Mouse (Mus musculus): ENCODE data around the gene BC034090. TPM values are rescaled to one million over a fixed set of nuclear protein-coding genes. Genes with fewer than 3 reads are reported as not detected.
"Not testable (repeated sequence)": the region's sequence is repeated elsewhere in the genome, so short reads cannot be mapped to it uniquely, and the experiment has no call there.

The BC034090 gene
- total RNA-seq, 2 experiments from 2014 or later, result 5.4 TPM

GRCm38 (mm10) chr1:155205311-155205710 is 38.9 kb downstream of the BC034090 start:
- peak in 1 of 2 experiments; percentile 19 for DNase-seq (ENCODE audit: extremely low spot score in 1 of 2, low spot score in 2 of 2)
- intact Hi-C loops (cut with DNase I), result no loop called here

DNA sequence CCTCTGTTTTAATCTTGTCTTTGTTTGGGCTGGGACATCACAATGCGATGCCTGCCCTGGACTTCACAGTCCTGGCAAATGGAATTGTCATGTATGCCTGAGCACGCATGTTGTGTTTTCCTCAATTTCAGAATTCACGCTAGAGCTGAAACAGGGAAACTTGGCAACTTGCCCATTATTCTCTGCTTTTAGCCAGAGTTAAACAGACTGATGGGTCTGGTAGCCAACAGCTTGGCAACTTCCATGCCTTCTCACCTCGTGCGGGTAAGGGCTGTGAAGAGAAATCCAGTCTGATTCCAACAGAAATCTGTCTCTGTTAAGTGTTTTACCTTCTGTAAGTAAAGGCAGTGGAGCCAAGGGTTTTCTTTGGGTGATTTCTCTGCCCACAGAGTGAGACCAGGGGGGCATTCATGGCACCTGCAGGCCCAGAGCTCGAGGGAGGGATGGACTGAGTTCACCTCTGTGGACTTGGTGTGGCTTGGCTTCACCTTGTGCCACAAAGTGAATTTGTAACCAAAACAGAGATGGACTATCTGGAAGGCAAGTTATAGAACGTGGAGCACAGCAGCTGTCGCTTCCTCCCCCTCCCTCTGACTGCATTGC is 39.6 kb downstream of the BC034090 start:
- intact Hi-C loops (cut with DNase I), result no loop called here
- peak; percentile 25 to 64 for DNase-seq (ENCODE audit: extremely low spot score in 1 of 2, low spot score in 2 of 2)

GRCm38 (mm10) chr1:155203954-155204353 is 40.3 kb downstream of the BC034090 start:
- intact Hi-C loops (cut with DNase I), result no loop called here
- peak in 1 of 2 experiments; percentile 21 for DNase-seq (ENCODE audit: extremely low spot score in 1 of 2, low spot score in 2 of 2)

DNA sequence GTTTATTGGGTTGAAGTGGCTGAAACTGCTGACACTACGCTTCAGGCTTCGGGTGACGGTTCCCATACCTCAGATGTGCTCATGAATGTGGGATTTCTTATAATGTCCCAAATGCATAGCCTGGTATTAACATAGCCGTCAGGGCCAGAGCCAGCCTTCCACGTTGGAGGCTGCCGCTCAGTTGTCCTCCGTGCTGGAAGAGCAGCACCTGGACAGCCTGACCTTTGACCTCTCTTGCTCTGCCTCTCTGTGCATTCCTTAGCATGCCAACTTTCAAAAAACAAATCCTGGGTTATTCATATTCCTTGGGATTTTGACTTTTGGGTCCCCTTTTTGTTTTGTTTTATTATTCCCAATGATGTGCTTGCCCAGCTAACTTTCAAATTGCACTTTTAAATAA is 41.1 kb downstream of the BC034090 start:
- DNase-seq (ENCODE audit: extremely low spot score in 1 of 2, low spot score in 2 of 2), result no peak
- intact Hi-C loops (cut with DNase I), result no loop called here

DNA sequence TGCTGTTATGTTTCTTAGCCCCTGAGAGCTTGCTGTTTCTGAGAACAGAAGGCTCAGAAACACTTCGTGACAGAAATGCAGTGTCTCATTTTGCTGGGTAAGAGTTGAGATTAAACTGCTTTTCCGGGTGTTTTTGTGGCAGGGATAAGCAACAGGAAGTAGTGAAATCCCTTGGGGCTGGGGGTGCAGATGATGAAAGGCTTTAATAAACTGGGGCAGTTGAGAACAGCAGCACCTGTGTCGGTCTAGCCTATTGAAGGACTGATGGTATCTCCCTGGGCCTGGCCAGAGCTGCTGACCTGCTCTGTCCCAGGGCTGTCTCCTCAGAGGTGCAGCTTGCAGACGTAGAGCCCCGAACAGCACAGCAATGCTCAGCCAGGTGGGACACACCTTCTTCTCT is 41.8 kb downstream of the BC034090 start:
- intact Hi-C loops (cut with DNase I), result no loop called here
- peak in 1 of 2 experiments; percentile 32 for DNase-seq (ENCODE audit: extremely low spot score in 1 of 2, low spot score in 2 of 2)

DNA sequence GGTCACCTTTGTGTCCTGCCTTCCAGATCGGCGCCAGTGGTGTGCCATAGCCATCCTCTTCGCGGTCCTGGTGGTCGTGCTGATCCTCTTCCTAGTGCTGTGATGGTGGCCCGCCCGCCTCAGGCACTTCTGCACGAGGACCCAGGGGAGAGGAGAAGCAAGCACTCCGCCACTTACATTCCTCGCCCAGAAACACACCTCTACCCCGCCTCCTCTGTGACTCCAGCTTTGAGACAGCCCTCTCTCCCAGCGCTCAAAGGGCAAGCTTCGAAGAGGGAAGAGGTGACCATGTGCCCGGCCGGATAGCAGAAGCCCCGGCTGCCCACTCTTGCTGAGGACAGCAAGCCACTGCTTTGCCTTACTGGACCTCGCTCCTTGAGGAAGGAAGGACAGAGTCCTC is 42.3 kb downstream of the BC034090 start:
- DNase-seq (ENCODE audit: extremely low spot score in 1 of 2, low spot score in 2 of 2), result peak in 1 of 2 experiments; percentile 25
- intact Hi-C loops (cut with DNase I), result no loop called here

DNA sequence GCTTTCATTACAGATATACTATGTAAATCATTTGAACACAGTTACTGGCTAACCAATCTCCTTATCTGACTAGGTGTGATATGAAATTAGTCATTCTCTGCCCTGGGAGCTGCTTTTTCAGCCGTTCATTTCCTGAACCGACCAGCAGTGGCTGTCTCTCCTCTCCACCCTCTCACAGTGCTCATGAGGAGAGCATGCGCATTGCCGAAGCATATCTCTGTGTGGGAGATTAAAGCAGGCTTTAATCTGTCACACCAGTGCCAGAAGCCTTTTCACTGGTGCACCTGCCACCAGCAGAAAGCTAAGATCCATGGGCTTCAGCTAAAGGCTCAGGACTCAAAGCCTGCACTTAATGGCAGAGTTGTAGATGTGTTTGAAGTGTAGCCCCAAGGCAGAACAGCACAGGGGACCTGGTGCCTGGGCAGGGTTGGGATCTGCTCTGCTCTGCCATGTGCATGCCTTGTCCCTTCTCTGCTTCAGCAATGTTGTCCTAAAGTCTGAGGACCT is 42.8 kb downstream of the BC034090 start:
- intact Hi-C loops (cut with DNase I), result no loop called here
- DNase-seq (ENCODE audit: extremely low spot score in 1 of 2, low spot score in 2 of 2), result peak in 1 of 2 experiments; percentile 31

GRCm38 (mm10) chr1:155200967-155201366 is 43.3 kb downstream of the BC034090 start:
- intact Hi-C loops (cut with DNase I), result no loop called here
- DNase-seq (ENCODE audit: extremely low spot score in 1 of 2, low spot score in 2 of 2), result no peak

DNA sequence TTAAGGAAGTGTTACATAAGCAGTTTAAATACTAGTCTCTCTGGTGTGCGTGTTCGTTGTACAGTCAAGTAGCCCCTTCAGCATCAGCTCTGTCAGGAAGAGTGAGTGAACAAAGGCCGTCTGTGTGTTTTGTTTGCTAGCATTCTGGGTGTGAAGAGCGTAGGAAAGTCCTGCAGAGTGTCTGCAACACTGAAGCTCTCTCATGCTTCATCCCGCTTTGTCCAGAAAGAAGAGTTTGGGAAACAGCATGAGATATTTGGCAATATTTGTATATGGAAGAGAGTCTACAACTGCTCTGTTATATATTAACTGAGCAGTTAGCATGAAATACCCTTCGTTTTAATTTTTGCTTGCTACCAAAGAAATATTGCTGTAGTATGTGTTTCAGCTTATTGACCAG is 44.7 kb downstream of the BC034090 start:
- no peak for DNase-seq (ENCODE audit: extremely low spot score in 1 of 2, low spot score in 2 of 2)
- intact Hi-C loops (cut with DNase I), result no loop called here

- intact Hi-C loops (cut with DNase I), result no loop called here
- no peak for DNase-seq (ENCODE audit: extremely low spot score in 1 of 2, low spot score in 2 of 2)
Measured at GRCm38 (mm10) chr1:155196691-155197090, 47.6 kb downstream of the BC034090 start.

- peak in 1 of 2 experiments; percentile 40 for DNase-seq (ENCODE audit: extremely low spot score in 1 of 2, low spot score in 2 of 2)
- intact Hi-C loops (cut with DNase I), result no loop called here
Measured at GRCm38 (mm10) chr1:155192805-155193368, 51.4 kb downstream of the BC034090 start.

- intact Hi-C loops (cut with DNase I), result no loop called here
- DNase-seq (ENCODE audit: extremely low spot score in 1 of 2, low spot score in 2 of 2), result no peak
Measured at GRCm38 (mm10) chr1:155191671-155192070, 52.6 kb downstream of the BC034090 start.

GRCm38 (mm10) chr1:155191219-155191618 is 53.0 kb downstream of the BC034090 start:
- no peak for DNase-seq (ENCODE audit: extremely low spot score in 1 of 2, low spot score in 2 of 2)
- intact Hi-C loops (cut with DNase I), result no loop called here

DNA sequence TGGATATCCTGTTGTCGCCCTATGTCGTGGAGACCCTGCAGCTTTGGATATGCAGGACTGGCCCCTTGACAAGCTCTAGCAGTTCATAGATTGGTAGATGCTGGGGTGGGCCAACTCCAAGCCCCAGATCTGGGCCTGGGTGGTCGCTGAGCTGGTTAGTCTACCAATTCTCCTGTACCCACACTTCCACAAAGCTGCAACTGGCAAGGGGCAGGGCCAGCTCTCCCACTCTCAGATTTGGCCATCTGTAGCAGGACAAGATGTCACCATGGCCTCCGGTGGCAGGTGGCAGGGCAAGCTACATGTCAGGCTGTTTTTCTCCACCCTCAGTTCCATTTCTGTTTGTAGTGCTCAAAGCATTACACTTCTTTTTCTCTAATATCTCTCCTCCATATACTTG is 55.6 kb downstream of the BC034090 start:
- DNase-seq (ENCODE audit: extremely low spot score in 1 of 2, low spot score in 2 of 2), result no peak
- intact Hi-C loops (cut with DNase I), result no loop called here

DNA sequence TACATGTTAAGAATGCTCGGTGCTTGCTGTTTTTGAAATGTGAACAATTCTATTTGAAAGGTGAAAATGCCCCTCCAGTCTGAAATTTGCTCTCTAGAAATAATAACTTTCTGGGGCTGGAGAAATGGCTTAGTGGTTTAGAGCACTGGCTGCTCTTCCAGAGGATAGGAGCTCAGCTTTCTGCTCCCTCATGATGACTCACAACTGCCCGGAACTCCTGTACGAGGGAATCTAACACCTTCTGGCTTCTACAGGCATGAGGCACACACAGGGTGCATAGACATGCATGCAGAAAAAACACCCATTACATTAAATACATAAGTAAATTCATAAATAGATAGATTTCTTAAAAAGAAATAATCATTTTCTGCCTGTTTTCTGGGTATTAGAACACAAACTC is 60.1 kb downstream of the BC034090 start:
- intact Hi-C loops (cut with DNase I), result no loop called here

GRCm38 (mm10) chr1:155178192-155178924 is 65.9 kb downstream of the BC034090 start:
- no peak for DNase-seq (ENCODE audit: extremely low spot score in 1 of 2, low spot score in 2 of 2)
- intact Hi-C loops (cut with DNase I), result no loop called here

More for the DNA sequence above, 60.1 kb downstream of the BC034090 start:
- DNase-seq (ENCODE audit: extremely low spot score in 1 of 2, low spot score in 2 of 2), result no peak

- DNase-seq (ENCODE audit: extremely low spot score in 1 of 2, low spot score in 2 of 2), result no peak
- intact Hi-C loops (cut with DNase I), result no loop called here
Measured at GRCm38 (mm10) chr1:155174424-155174823, 69.8 kb downstream of the BC034090 start.

DNA sequence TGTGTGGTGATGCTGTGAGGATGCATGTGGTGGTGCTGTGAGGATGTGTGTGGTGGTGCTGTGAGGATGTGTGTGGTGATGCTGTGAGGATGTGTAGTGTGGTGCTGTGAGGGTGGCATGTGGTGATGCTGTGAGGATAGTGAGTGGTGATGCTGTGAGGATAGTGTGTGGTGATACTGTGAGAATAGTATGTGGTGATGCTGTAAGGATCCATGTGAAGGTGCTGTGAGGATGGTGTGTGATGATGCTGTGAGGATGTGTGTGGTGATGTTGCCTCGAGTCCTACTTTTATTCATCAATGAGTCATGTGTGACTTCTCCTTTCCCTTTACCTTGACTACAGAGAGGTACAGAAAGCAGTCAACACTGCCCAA is 70.6 kb downstream of the BC034090 start:
- intact Hi-C loops (cut with DNase I); DNase-seq (ENCODE audit: extremely low spot score in 1 of 2, low spot score in 2 of 2): not testable (repeated sequence)

DNA sequence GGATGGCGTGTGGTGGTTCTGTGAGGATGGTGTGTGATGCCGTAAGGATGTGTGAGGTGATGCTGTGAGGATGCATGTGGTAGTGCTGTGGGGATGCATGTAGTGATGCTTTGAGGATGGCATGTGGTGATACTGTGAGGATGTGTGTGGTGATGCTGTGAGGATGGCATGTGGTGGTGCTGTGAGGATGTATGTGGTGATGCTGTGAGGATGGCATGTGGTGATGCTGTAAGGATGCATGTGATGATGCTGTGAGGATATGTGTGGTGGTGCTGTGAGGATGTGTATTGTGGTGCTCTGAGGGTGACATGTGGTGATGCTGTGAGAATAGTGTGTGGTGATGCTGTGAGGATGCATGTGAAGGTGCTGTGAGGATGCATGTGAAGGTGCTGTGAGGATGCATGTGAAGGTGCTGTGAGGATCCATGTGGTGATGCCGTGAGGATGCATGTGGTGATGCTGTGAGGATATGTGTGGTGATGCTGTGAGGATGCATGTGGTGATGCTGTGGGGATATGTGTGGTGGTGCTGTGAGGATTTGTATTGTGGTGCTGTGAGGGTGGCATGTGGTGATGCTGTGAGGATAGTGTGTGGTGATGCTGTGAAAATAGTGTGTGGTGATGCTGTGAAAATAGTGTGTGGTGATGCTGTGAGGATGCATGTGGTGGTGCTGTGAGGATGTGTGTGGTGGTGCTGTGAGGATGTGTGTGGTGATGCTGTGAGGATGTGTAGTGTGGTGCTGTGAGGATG is 71.2 kb downstream of the BC034090 start:
- intact Hi-C loops (cut with DNase I), result no loop called here
- DNase-seq (ENCODE audit: extremely low spot score in 1 of 2, low spot score in 2 of 2), result no peak

Measured in left cerebral cortex, postnatal 10 days (tissue).